Mouse (Mus musculus) intestine, embryonic 15.5 days (tissue): ENCODE measurements around the gene Fam163a. TPM values are rescaled to one million over a fixed set of nuclear protein-coding genes. Genes with fewer than 3 reads are reported as not detected.

Source experiments
- ATAC-seq: fragments of 200-750 bp; cut with Nextera tagmentation; 2 replicates; pipeline ENCODE4 v1.8.0; 2017; ENCODE audit warnings: moderate TSS enrichment, moderate library complexity
- H3K27ac ChIP-seq: fragments of 300-500 bp; sonication (generic); 2 replicates; pipeline ENCODE4 v1.5.1; 2015; ENCODE audit warnings: mild to moderate bottlenecking, inconsistent platforms
- H3K27me3 ChIP-seq: fragments of 300-500 bp; sonication (generic); replicated peaks from 2 replicates; pipeline ENCODE4 v1.6.1; 2015; ENCODE audit warnings: inconsistent platforms
- H3K36me3 ChIP-seq: fragments of 300-500 bp; sonication (generic); 2 replicates; pipeline ENCODE4 v1.6.1; 2015; ENCODE audit warnings: inconsistent platforms
- H3K4me1 ChIP-seq: fragments of 300-500 bp; sonication (generic); replicated peaks from 2 replicates; pipeline ENCODE4 v1.6.1; 2015; ENCODE audit warnings: inconsistent platforms
- H3K4me2 ChIP-seq: fragments of 300-500 bp; sonication (generic); replicated peaks from 2 replicates; pipeline ENCODE4 v1.6.1; 2015; ENCODE audit warnings: mild to moderate bottlenecking, inconsistent platforms
- H3K4me3 ChIP-seq: fragments of 300-500 bp; sonication (generic); replicated peaks from 2 replicates; pipeline ENCODE4 v1.5.1; 2015; ENCODE audit warnings: inconsistent platforms
- H3K9ac ChIP-seq: fragments of 300-500 bp; sonication (generic); 2 replicates; pipeline ENCODE4 v1.6.1; 2015; ENCODE audit warnings: inconsistent platforms
- H3K9me3 ChIP-seq: fragments of 300-500 bp; sonication (generic); 2 replicates; pipeline ENCODE4 v1.6.1; 2016; ENCODE audit warnings: inconsistent platforms
- WGBS: fragments of 180-500 bp; shearing (Covaris S2); methylation state at CpG from one replicate; pipeline ENCODE4 v1.1.7; 2015; 5-methylcytosine and 5-hydroxymethylcytosine counted together
- polyA plus RNA-seq: library from polyadenylated mRNA; unstranded; fragments of >200 nt; fragmentation: Nextera tagmentation; extraction: Ambion mirVana; gene quantifications from 2 replicates; pipeline ENCODE4 v1.2.1, GENCODE M21; 2015

The Fam163a gene
- polyA plus RNA-seq, 1 experiment from 2014 or later = 6.3 TPM

DNA sequence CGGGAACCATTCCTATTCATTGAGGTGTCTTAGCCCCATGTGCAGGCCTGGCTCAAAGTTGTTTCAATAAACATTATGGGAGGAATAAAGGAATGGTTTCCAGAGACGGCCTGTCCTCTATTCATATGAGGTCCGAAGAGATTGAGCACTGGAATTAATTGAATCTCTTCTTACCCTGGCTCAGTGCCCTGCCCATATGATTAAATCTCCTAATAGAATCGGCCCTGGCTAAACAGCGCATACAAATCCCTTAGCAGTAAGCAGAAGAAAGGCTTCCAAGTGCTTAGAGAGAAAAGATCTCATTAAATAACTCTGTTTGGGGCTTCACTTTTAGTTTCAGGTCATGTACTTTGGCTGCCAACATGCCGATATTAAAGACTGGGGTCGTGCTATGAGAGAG lies 12.0 kb downstream of the Fam163a start:
- no peak overlapping the region for H3K4me3 ChIP-seq
- WGBS = 72% methylated on average over 7 of the region's 7 CpGs
- no peaks in the 10 kb centered on the region for H3K36me3 ChIP-seq
- H3K4me2 ChIP-seq = no peak overlapping the region
- no peak overlapping the region for H3K27ac ChIP-seq
- ATAC-seq = no peak
- H3K27me3 ChIP-seq = no peaks in the 10 kb centered on the region
- no peaks in the 10 kb centered on the region for H3K4me1 ChIP-seq
- no peak overlapping the region for H3K9ac ChIP-seq
- H3K9me3 ChIP-seq = no peaks in the 10 kb centered on the region

DNA sequence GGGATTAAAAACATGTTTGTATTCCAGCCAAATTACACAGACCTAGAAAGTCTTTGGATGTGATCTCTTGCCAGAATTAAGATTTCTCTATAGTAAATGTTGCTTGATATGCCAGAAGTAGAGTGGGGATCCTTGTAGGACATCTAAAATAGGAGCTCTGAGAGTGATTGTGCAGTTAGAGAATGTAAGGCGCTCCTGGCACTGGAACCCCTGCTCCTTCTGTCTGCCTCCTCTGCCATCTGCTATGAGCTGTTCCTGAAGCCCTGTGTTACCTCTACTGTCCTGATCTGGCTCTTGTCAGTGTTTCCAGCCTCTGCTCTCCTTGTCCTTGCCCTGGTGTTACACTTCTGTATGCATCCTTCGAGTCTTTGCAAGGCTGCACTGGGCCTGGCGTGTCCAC lies 18.2 kb downstream of the Fam163a start:
- H3K27ac ChIP-seq = no peak overlapping the region
- ATAC-seq = no peak
- no peak overlapping the region for H3K9ac ChIP-seq
- H3K36me3 ChIP-seq = no peaks in the 10 kb centered on the region
- no peaks in the 10 kb centered on the region for H3K9me3 ChIP-seq
- no peak overlapping the region for H3K4me2 ChIP-seq
- H3K27me3 ChIP-seq = no peaks in the 10 kb centered on the region
- no peak overlapping the region for H3K4me3 ChIP-seq
- H3K4me1 ChIP-seq = peaks cover 13% of the 10 kb centered on the region
- 82% methylated on average over 3 of the region's 3 CpGs for WGBS

DNA sequence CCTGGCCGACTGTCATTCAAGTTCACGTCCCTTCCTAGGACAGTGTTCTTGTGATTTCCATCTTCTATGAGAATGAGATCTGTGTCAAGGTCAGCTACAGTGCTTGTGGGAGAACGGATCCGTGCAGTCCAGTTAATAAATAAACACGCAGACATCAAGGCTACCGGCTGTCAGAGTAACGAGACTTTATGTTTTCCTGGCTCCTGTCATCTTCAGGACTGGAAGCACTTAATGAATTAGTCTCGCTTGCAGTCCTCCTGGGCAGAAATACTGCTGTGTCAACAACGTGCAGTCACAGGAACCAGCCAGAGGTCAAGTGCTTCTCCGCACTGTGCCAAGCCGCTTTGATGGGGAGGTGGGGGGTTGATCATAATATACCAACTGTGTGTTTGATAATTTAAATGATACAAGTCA lies 20.7 kb downstream of the Fam163a start:
- Histone ChIP-seq H3K4me2 (no peak overlapping the region), H3K27ac (no peak overlapping the region), H3K9me3 (no peaks in the 10 kb centered on the region), H3K9ac (no peak overlapping the region), H3K4me1 (peaks cover 13% of the 10 kb centered on the region), H3K36me3 (no peaks in the 10 kb centered on the region), H3K27me3 (no peaks in the 10 kb centered on the region), H3K4me3 (no peak overlapping the region)
- 8% methylated on average over 11 of the region's 11 CpGs for WGBS
- peak; percentile 70 for ATAC-seq

DNA sequence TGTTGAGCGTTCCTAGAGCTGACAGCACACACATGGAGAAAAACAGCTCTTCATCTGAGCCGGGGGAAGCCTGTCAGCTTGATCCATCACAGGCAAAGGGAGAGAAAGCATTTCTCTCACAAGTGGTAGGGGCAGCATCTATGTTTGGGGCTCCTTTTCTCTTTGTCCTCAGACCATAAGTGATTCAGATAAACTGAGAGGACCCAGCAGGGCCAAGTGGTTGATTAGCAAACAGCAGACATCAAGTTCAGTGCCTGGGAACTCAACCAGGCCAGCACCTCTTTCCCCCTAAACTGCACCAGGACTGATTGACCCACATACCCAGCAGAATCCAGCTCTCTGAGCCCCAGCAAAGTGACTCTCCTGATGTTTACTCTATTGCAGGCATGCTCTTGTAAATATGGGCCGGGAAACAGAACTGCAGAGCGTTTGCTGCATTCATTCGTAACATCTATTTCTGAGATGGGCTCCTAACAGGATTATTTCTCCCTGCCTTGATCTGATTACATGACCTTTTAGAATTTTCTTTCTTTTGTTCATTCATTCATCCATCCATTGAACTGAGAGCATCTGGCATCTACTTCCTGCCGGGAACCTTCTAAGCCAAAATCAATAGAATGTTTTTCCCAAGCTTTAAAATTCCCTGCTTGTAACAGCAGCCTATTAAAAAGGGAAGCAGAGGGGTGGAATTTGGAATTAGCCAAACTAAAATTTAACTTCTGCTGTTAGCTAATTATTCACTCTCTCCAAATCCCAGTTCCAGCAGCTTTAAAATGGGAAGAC lies 21.5 kb downstream of the Fam163a start:
- WGBS = 38% methylated on average over 6 of the region's 6 CpGs
- H3K27me3 ChIP-seq = no peaks in the 10 kb centered on the region
- 0 out of 2 replicates have a peak overlapping the region, but pooled peaks have one; percentile 5 for H3K27ac ChIP-seq
- H3K4me1 ChIP-seq = peaks cover 13% of the 10 kb centered on the region
- no peaks in the 10 kb centered on the region for H3K9me3 ChIP-seq
- no peak overlapping the region for H3K9ac ChIP-seq
- H3K36me3 ChIP-seq = no peaks in the 10 kb centered on the region
- H3K4me2 ChIP-seq = no peak overlapping the region
- H3K4me3 ChIP-seq = no peak overlapping the region
- no peak for ATAC-seq

DNA sequence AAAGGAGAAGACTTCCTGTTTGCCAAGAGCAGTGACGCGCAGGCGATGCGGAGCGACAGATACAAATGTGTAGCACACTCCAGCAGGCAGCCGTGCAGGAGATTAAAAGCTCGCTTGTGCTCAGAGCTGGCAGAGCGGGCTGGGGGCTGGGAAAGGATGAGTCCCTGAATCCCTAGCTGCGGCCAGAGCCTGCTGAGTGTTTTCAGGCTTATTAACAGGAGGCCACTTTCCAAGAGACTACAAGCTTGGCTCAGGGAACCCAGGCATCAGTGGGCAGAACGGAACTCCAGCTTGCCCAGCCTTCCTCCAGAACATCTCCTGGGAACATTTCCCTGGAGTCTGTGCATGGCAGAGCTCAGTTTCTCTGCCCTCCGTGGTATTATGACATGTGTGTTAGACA lies 25.0 kb downstream of the Fam163a start:
- Histone ChIP-seq H3K9me3 (no peaks in the 10 kb centered on the region), H3K4me3 (no peak overlapping the region), H3K36me3 (no peaks in the 10 kb centered on the region), H3K4me1 (peaks cover 13% of the 10 kb centered on the region), H3K9ac (no peak overlapping the region), H3K27ac (no peak overlapping the region), H3K4me2 (no peak overlapping the region), H3K27me3 (no peaks in the 10 kb centered on the region)
- ATAC-seq = peak; percentile 56; the same call in 1 of the 2 replicates
- WGBS = 36% methylated on average over 11 of the region's 11 CpGs

DNA sequence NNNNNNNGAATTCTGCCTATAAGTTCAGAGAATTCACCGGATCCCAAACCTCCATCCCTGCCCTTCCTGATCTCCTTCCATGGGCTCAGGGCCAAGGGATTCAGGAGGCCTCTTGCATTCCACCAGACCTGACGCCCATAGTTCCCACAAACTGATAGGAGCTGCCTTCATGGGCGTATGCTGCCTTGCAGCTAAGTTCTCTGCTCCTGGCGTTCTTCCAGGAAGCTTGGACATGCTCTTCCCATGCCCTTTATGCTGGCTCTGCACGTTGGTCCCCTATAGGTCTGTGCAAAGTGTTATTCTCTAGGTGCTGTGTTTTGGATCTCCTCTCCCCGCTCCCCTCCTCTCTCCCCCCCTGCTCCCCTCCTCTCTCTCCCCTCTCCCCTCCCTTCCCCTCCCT lies 36.1 kb downstream of the Fam163a start:
- no peaks in the 10 kb centered on the region for H3K36me3 ChIP-seq
- no peaks in the 10 kb centered on the region for H3K27me3 ChIP-seq
- ATAC-seq = no peak

DNA sequence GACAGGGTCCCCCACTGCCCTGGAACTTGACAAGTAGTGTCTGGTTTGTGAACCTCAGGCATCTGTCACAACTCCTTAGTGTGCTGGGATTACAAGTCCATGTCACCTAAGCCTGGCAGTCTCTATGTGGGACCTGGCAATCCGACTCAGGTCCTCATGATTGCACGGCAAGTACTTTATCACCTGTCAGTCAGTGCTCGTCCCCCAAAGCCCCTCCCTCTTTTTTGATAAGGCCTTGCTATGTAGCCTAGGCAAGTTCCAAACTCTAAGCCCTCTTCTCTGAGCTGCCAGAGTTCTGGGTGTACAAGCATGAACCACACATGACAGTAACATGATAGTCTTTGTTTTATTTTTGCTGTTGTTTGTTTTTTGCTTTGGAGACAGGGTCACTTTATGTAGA lies 88.1 kb downstream of the Fam163a start:
- H3K9me3 ChIP-seq = no peaks in the 10 kb centered on the region
- 49% methylated on average over 3 of the region's 3 CpGs for WGBS

More for the DNA sequence above, 36.1 kb downstream of the Fam163a start:
- Histone ChIP-seq H3K27ac (no peak overlapping the region), H3K9me3 (no peaks in the 10 kb centered on the region), H3K9ac (no peak overlapping the region), H3K4me1 (no peaks in the 10 kb centered on the region), H3K4me2 (no peak overlapping the region), H3K4me3 (no peak overlapping the region)
- WGBS = 29% methylated on average over 6 of the region's 6 CpGs

DNA sequence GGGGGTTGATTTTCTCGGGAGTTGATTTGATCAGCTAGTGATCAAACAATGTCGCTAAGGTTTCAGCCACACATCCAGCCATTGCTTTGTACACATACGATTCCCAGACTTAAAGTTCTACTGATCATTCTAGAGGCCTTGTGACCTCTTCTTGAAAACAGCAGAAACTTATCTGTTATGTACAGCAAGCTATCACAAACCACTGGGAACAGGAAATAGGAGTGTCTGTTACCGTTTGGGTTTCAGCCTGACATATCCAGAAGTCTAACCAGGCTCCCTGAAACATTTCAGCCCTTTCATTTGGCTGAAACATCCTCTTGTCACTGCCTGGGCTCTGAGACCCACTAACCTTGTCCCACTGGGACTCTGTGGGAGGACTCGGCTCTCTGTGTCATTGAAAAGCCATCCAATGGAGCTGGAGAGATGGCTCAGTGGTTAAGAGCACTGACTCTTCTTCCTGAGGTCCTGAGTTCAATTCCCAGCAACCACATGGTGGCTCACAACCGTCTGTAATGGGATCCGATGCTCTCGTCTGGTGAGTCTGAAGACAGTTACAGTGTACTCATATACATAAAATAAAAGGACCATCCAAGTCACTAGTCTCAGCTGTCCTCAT lies 90.8 kb downstream of the Fam163a start:
- Histone ChIP-seq H3K4me2 (no peak overlapping the region), H3K4me3 (no peak overlapping the region), H3K27me3 (no peaks in the 10 kb centered on the region), H3K36me3 (no peaks in the 10 kb centered on the region), H3K4me1 (no peaks in the 10 kb centered on the region), H3K27ac (no peak overlapping the region), H3K9ac (no peak overlapping the region), H3K9me3 (no peaks in the 10 kb centered on the region)
- 69% methylated on average over 8 of the region's 8 CpGs for WGBS
- ATAC-seq = no peak

More for the DNA sequence above, 88.1 kb downstream of the Fam163a start:
- no peak overlapping the region for H3K27ac ChIP-seq
- no peak overlapping the region for H3K4me2 ChIP-seq
- no peaks in the 10 kb centered on the region for H3K27me3 ChIP-seq
- no peak overlapping the region for H3K4me3 ChIP-seq
- no peaks in the 10 kb centered on the region for H3K36me3 ChIP-seq
- no peak overlapping the region for H3K9ac ChIP-seq
- no peaks in the 10 kb centered on the region for H3K4me1 ChIP-seq
- no peak for ATAC-seq

DNA sequence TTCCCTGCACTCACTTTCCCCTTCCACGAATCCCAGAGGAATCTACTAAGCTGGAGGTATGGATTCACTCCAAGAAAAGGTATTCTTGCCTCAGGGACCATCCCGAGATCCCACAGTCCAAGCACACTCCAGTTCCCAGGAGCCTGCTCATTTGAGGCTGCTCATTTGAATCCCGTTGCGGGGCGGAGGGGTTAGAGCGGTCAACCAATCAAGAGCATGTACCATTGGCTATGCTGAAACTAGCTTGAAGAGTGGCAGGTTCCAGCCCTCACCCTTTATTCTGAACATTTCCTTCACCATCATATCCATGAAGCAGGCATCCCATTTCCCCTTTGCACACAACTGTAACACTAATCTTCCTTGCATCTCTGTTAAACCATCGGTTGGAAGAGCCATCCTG lies 92.7 kb downstream of the Fam163a start:
- Histone ChIP-seq H3K4me1 (no peaks in the 10 kb centered on the region), H3K36me3 (no peaks in the 10 kb centered on the region), H3K4me2 (0 out of 2 replicates have a peak overlapping the region, but pooled peaks have one; percentile 22), H3K9ac (no peak overlapping the region), H3K9me3 (no peaks in the 10 kb centered on the region), H3K4me3 (no peak overlapping the region), H3K27me3 (no peaks in the 10 kb centered on the region), H3K27ac (no peak overlapping the region)
- 51% methylated on average over 7 of the region's 7 CpGs for WGBS
- ATAC-seq = no peak

DNA sequence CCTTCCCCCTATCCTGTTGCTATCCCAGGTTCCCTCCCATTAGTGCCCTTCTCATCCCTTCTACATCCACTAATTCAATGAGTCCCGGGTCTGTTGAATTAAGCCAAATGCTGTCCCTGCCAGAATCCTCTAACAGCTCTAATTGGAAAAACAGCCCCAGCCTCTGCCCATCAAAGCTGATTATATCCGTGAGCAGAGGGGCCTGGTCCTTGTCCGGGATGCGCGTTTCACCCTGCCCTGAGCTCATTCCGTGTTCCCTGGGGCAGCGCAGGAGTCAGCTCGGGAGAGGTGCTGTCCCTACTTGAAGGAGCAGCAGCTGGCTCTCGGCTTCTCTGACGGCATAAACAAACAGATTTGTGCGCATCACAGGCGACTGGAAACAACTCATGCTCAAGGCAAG lies 93.1 kb downstream of the Fam163a start:
- no peaks in the 10 kb centered on the region for H3K27me3 ChIP-seq
- H3K27ac ChIP-seq = no peak overlapping the region
- H3K4me1 ChIP-seq = no peaks in the 10 kb centered on the region
- no peak overlapping the region for H3K9ac ChIP-seq
- 0 out of 2 replicates have a peak overlapping the region, but pooled peaks have one; percentile 22 for H3K4me2 ChIP-seq
- no peaks in the 10 kb centered on the region for H3K9me3 ChIP-seq
- peak; percentile 71 for ATAC-seq
- WGBS = 28% methylated on average over 12 of the region's 12 CpGs
- no peak overlapping the region for H3K4me3 ChIP-seq
- no peaks in the 10 kb centered on the region for H3K36me3 ChIP-seq

DNA sequence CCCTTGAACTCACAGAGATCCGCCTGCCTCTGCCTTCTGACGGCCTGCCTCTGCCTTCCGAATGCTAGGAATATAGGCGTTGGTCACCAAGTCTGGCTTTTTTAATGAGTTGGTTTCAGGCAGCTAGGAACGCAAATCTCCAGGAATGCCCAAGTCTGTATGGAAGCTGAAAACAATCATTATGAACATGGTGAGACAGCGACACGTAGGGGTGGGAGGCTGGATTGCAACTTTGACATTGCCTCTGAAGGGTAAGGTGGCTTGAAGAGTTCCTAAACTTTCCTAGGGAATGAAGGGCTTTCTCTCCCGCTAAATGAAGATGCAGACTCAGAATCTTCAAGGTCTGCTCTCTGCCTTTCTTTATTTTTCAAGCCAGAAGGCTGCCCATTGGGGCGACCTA lies 93.7 kb downstream of the Fam163a start:
- H3K27me3 ChIP-seq = no peaks in the 10 kb centered on the region
- H3K9me3 ChIP-seq = no peaks in the 10 kb centered on the region
- H3K9ac ChIP-seq = no peak overlapping the region
- no peak overlapping the region for H3K4me3 ChIP-seq
- 74% methylated on average over 9 of the region's 9 CpGs for WGBS
- H3K36me3 ChIP-seq = no peaks in the 10 kb centered on the region
- no peak for ATAC-seq
- H3K4me2 ChIP-seq = no peak overlapping the region
- H3K27ac ChIP-seq = no peak overlapping the region
- no peaks in the 10 kb centered on the region for H3K4me1 ChIP-seq

DNA sequence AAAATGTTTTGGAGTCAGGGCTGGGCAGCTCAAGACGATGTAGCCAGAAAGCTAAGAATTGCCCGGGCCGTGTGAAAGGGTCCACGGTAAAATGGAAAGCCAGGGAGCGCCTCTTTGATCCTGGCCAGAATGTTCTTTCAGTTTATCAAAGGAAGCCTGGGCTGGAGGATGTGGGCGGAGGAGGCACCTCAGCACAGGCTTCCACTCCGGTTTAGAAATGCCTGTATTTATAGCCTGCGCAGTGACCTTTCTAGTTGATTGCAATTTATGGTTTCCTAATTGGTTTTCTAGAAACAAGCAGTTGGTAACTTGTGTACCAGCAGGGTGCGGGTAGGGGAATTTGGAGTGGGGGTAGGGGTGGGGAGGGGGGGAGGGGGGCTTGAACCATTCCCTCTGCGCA lies 96.4 kb downstream of the Fam163a start:
- Histone ChIP-seq H3K4me3 (no peak overlapping the region), H3K36me3 (no peaks in the 10 kb centered on the region), H3K4me2 (no peak overlapping the region), H3K4me1 (no peaks in the 10 kb centered on the region), H3K9me3 (no peaks in the 10 kb centered on the region), H3K27me3 (no peaks in the 10 kb centered on the region), H3K27ac (no peak overlapping the region), H3K9ac (no peak overlapping the region)
- WGBS = 39% methylated on average over 10 of the region's 10 CpGs
- ATAC-seq = no peak

DNA sequence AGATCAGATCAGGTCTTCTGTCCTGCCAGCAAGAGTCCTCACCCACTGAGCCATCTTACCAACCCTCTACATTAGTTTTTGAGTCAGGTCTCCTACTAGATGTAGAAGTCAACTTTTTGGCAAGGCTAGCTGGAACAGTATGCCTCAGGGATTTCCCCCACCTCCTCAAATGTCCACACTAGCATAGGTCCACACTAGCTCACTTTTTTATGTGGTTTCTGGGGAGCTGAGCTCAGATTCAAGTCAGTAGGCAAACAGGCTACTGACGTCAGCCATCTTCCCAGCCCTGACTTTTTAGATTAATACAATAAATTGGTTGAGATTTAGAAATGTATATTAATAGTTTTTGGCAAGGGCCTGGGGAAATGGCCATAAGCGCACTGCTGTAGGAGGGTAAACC lies 97.4 kb downstream of the Fam163a start:
- no peak for ATAC-seq
- Histone ChIP-seq H3K4me3 (no peak overlapping the region), H3K4me2 (no peak overlapping the region), H3K27me3 (no peaks in the 10 kb centered on the region), H3K27ac (no peak overlapping the region), H3K9ac (no peak overlapping the region), H3K36me3 (no peaks in the 10 kb centered on the region), H3K4me1 (no peaks in the 10 kb centered on the region), H3K9me3 (no peaks in the 10 kb centered on the region)
- 79% methylated on average over 2 of the region's 2 CpGs for WGBS
